Mouse (Mus musculus): ENCODE data around the gene Tmcc3.

GRCm38 (mm10) chr10:94354005-94354404 is 42.3 kb downstream of the Tmcc3 start:
- TF ChIP-seq MAFK (IDR thresholded peaks at IDR 0.05; ENCODE audit: insufficient read depth, low read depth, low read length) = no peak
- TF ChIP-seq HCFC1 (IDR thresholded peaks at IDR 0.05; ENCODE audit: borderline replicate concordance, insufficient read depth, low read length) = no peak
- no peak for TF ChIP-seq ZNF384 (IDR thresholded peaks at IDR 0.05; ENCODE audit: low read depth, low read length)
- TF ChIP-seq ZC3H11A (IDR thresholded peaks at IDR 0.05; ENCODE audit: borderline replicate concordance, low read depth, low read length) = no peak
- no peak for TF ChIP-seq CHD2 (IDR thresholded peaks at IDR 0.05; ENCODE audit: low read depth, low read length)
